Mouse (Mus musculus): Measurements from ENCODE around the gene Cycs.
A peak's percentile ranks its signal among the peaks of the same experiment; 100 is the strongest.

- TF ChIP-seq CTCF (IDR thresholded peaks at IDR 0.05; ENCODE audit: low read depth): peak; percentile 36
- TF ChIP-seq EP300 (optimal IDR thresholded peaks at IDR 0.05): no peak
These were observed 8.8 kb downstream of the Cycs start for GRCm38 (mm10) chr6:50557566-50557965.

Measured in stomach, postnatal 0 days (tissue).